Mouse (Mus musculus) lung, postnatal 10 days (tissue): ENCODE measurements around the gene Mapkapk2.

ENCODE experiments used
- DNase-seq: peaks from one replicate; pipeline ENCODE4 v3.0.0; 2021

Mapkapk2 gene

GRCm38 (mm10) chr1:131110525-131111106 lies 13.0 kb upstream of the Mapkapk2 start:
- peak; percentile 60 for DNase-seq

- DNase-seq = peak; percentile 71
Measured at GRCm38 (mm10) chr1:131107575-131108308, 10.1 kb upstream of the Mapkapk2 start.

GRCm38 (mm10) chr1:131103776-131104424 lies 6.3 kb upstream of the Mapkapk2 start:
- DNase-seq = no peak

GRCm38 (mm10) chr1:131100808-131101207 lies 3.2 kb upstream of the Mapkapk2 start:
- DNase-seq = no peak

- peak; percentile 85 for DNase-seq
Measured at GRCm38 (mm10) chr1:131096803-131097699, 575 bp downstream of the Mapkapk2 start.

- no peak for DNase-seq
Measured at GRCm38 (mm10) chr1:131096132-131096695, 1.4 kb downstream of the Mapkapk2 start.

GRCm38 (mm10) chr1:131095574-131095973 lies 2.1 kb downstream of the Mapkapk2 start:
- peak; percentile 42 for DNase-seq

GRCm38 (mm10) chr1:131093889-131094288 lies 3.7 kb downstream of the Mapkapk2 start:
- DNase-seq = no peak

- no peak for DNase-seq
Measured at GRCm38 (mm10) chr1:131092846-131093245, 4.8 kb downstream of the Mapkapk2 start.

- DNase-seq = no peak
Measured at GRCm38 (mm10) chr1:131092173-131092572, 5.5 kb downstream of the Mapkapk2 start.

- DNase-seq = no peak
Measured at GRCm38 (mm10) chr1:131091481-131091880, 6.1 kb downstream of the Mapkapk2 start.

GRCm38 (mm10) chr1:131090877-131091276 lies 6.7 kb downstream of the Mapkapk2 start:
- DNase-seq = no peak

GRCm38 (mm10) chr1:131090261-131090660 lies 7.4 kb downstream of the Mapkapk2 start:
- no peak for DNase-seq

GRCm38 (mm10) chr1:131089525-131090127 lies 8.0 kb downstream of the Mapkapk2 start:
- DNase-seq = no peak

- no peak for DNase-seq
Measured at GRCm38 (mm10) chr1:131088547-131088946, 9.1 kb downstream of the Mapkapk2 start.

- peak; percentile 66 for DNase-seq
Measured at GRCm38 (mm10) chr1:131086907-131087306, 10.7 kb downstream of the Mapkapk2 start.

GRCm38 (mm10) chr1:131085957-131086739 lies 11.5 kb downstream of the Mapkapk2 start:
- DNase-seq = no peak

GRCm38 (mm10) chr1:131085272-131085671 lies 12.4 kb downstream of the Mapkapk2 start:
- no peak for DNase-seq

GRCm38 (mm10) chr1:131084289-131084688 lies 13.3 kb downstream of the Mapkapk2 start:
- peak; percentile 68 for DNase-seq

- peak; percentile 64 for DNase-seq
Measured at GRCm38 (mm10) chr1:131083609-131084008, 14.0 kb downstream of the Mapkapk2 start.

GRCm38 (mm10) chr1:131083122-131083521 lies 14.5 kb downstream of the Mapkapk2 start:
- DNase-seq = no peak
